Mouse (Mus musculus) B cell, adult 62 days (primary cell): ENCODE measurements around the gene Upk3b. TPM values are rescaled to one million over a fixed set of nuclear protein-coding genes. Genes with fewer than 3 reads are reported as not detected.

Experiments used
- total RNA-seq: library from RNA; stranded (reverse); gene quantifications from 4 replicates; pipeline ENCODE4 v1.2.4, GENCODE M21; 2023

Upk3b gene
- 0.54 to 1.0 TPM (median 0.61 TPM) in 4 replicates for total RNA-seq

GRCm38 (mm10) chr5:136038258-136039214 lies at the start of gene Upk3b:
Upk3b (plus strand) TSS chr5:136038496.

GRCm38 (mm10) chr5:135994725-135995687 lies 43.3 kb upstream of the Upk3b start, which contains the start of gene Dtx2:
Dtx2 (plus strand) TSS chr5:135994800.

DNA sequence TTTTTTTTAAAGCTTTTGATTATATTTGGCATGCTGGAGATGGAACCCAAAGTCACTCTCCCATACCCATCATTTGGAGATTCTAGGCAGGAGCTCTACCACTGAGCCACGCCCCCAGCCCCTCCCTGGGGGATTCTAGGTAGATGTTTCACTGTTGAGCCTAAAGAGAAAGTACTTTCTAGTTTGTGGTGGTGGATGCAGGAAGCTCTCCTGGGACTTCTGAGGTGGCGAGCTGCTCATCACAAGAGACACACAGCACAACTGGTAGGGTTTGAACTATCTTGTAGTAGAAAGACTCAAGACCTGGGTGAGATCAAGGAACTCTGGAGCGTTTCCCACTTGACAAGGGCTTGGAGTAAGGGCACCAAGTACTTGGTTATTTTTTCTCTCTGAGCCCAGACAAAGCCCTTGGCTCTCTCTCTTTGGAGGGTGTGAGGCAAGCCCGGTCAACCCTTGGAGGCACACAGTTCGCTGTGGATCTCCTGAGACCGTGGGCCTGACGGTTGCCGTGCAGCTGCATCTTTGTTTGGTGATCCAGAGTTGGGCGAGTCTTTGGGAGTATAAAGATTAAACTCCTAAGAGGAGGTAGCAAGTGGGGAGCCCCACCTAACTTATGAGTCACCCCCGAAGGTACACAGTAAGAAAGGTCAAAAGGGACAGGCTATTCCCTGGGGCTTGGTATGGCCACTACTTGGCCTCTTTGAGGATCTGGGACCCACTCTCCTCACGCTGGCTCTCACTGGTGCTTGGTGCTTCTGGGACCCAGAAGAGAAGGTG lies 16.2 kb downstream of the Upk3b start, which contains the start of gene Upk3bl:
TSS of gene Upk3bl (plus strand) at position 192 of the 777 bp plus-strand sequence.

GRCm38 (mm10) chr5:136083669-136084107 lies 45.4 kb downstream of the Upk3b start, which contains the start of gene Rasa4:
Rasa4 (plus strand) TSS chr5:136083916.

Other genes starting within 250 kb of the Upk3b start
- gene Srrm3, start 231.6 kb upstream of the Upk3b start, total RNA-seq = 0.38 TPM in 1 of 4 replicates, not detected in the others
- gene Hspb1, start 150.6 kb upstream of the Upk3b start, total RNA-seq = 3.1 to 8.8 TPM (median 5.6 TPM) in 4 replicates
- 79.7 to 98.2 TPM (median 86.5 TPM) in 4 replicates for gene Ywhag, start 103.9 kb upstream of the Upk3b start, total RNA-seq
- 0.51 to 2.4 TPM (median 1.3 TPM) in 4 replicates for gene Ssc4d, start 64.0 kb upstream of the Upk3b start, total RNA-seq
- not detected in 4 replicates for gene Zp3, start 58.4 kb upstream of the Upk3b start, total RNA-seq
- gene Dtx2, start 43.7 kb upstream of the Upk3b start, total RNA-seq = 31.2 to 37.8 TPM (median 33.0 TPM) in 4 replicates
- gene Upk3bl, start 16.0 kb downstream of the Upk3b start, total RNA-seq = not detected in 4 replicates
- gene Rasa4, start 45.4 kb downstream of the Upk3b start, total RNA-seq = 14.8 to 21.8 TPM (median 18.1 TPM) in 4 replicates
- gene Polr2j, start 78.1 kb downstream of the Upk3b start, total RNA-seq = 54.5 to 72.5 TPM (median 67.0 TPM) in 4 replicates
- 26.5 to 30.0 TPM (median 27.8 TPM) in 4 replicates for gene Lrwd1, start 97.6 kb downstream of the Upk3b start, total RNA-seq
- gene Alkbh4, start 97.7 kb downstream of the Upk3b start, total RNA-seq = 8.9 to 15.0 TPM (median 10.9 TPM) in 4 replicates
- gene Orai2, start 132.2 kb downstream of the Upk3b start, total RNA-seq = 58.7 to 73.7 TPM (median 62.0 TPM) in 4 replicates
- gene Prkrip1, start 160.5 kb downstream of the Upk3b start, total RNA-seq = 19.6 to 44.4 TPM (median 36.7 TPM) in 4 replicates
- 15.2 to 18.6 TPM (median 15.7 TPM) in 4 replicates for gene Sh2b2, start 208.1 kb downstream of the Upk3b start, total RNA-seq